Mouse (Mus musculus) stomach, postnatal 0 days (tissue): ENCODE results near the gene Gjb4.

Experiments
- CTCF ChIP-seq: IDR thresholded peaks from 2 replicates; pipeline ENCODE4 v1.5.1; 2016; ENCODE audit warnings: antibody characterized with exemption, low read depth, mild to moderate bottlenecking, moderate library complexity
- EP300 ChIP-seq: optimal IDR thresholded peaks from 2 replicates; pipeline ENCODE3; 2016; ENCODE audit warnings: antibody characterized with exemption

DNA sequence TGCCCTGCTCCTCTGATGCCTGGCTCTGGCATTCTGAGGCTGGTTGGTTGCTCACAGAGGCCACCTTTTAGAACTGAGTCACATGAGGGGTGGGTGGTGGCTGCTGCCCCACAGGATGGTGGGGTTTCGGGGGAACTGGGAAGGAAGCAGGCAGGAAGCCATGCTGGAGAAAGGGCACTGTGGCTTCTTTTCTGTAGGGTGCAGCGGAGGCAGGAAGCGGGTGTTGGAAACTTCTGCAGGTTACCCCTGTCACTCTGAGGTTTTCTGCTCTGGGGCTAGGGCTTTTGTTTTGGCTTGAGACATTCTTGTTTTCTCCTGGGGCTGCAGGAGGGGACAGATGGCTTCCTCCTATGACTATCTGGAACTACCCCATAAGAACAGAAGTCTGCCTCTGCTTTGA lies 8.6 kb upstream of the Gjb4 start:
- TF ChIP-seq EP300 (no peak), CTCF (no peak)
